Mouse (Mus musculus) kidney, embryonic 16.5 days (tissue): Measurements from ENCODE around the gene Ndufs1. TPM values are rescaled to one million over a fixed set of nuclear protein-coding genes. Genes with fewer than 3 reads are reported as not detected.

Experiments used
- microRNA-seq: library from miRNA; unstranded; fragments of <30 nt; microRNA quantifications from one replicate; pipeline ENCODE4, GENCODE M21; 2016
- polyA plus RNA-seq: library from polyadenylated mRNA; unstranded; fragments of >200 nt; fragmentation: Nextera tagmentation; extraction: Ambion mirVana; gene quantifications from 2 replicates; pipeline ENCODE4 v1.2.1, GENCODE M21; 2015

The Ndufs1 gene
- polyA plus RNA-seq, 1 experiment from 2014 or later, result 188 TPM

Small RNAs within 50 kb of the gene (microRNA-seq; reads per million reads assigned to microRNA genes)
- gene Gm24557 (not detected), gene Gm27512 (not detected)

Other genes starting within 250 kb of the Ndufs1 start
- gene Ino80d, start 62.2 kb downstream of the Ndufs1 start, polyA plus RNA-seq, result 9.5 and 10.6 TPM in 2 replicates
- 533 and 571 TPM in 2 replicates for gene Eef1b2, start within 50 bp of the Ndufs1 start, polyA plus RNA-seq
- 0.07 and 0.09 TPM in 2 replicates for gene Gpr1, start 37.7 kb upstream of the Ndufs1 start, polyA plus RNA-seq
- gene Zdbf2, start 96.4 kb upstream of the Ndufs1 start, polyA plus RNA-seq, result 4.2 and 4.8 TPM in 2 replicates